Mouse (Mus musculus) limb, embryonic 11.5 days (tissue): ENCODE measurements around the gene Cerk. TPM values are rescaled to one million over a fixed set of nuclear protein-coding genes. Genes with fewer than 3 reads are reported as not detected.

Experiments used
- ATAC-seq: fragments of 200-750 bp; cut with Nextera tagmentation; 2 replicates; pipeline ENCODE4 v1.8.0; 2017; ENCODE audit warnings: low read depth; ENCODE audit not compliant: insufficient number of reproducible peaks, low FRiP score, low TSS enrichment
- DNase-seq: peaks from one replicate; pipeline ENCODE4 v3.0.0-alpha.2; 2015; ENCODE audit warnings: low spot score
- H3K27ac ChIP-seq: fragments of 300-500 bp; sonication (generic); replicated peaks from 2 replicates; pipeline ENCODE4 v1.5.1; 2014; ENCODE audit warnings: low read depth, mild to moderate bottlenecking, low read length
- H3K27me3 ChIP-seq: fragments of 300-500 bp; sonication (generic); 2 replicates; pipeline ENCODE4 v1.6.1; 2014; ENCODE audit warnings: mild to moderate bottlenecking, low read length, mixed read lengths; ENCODE audit not compliant: control insufficient read depth, insufficient read depth
- H3K36me3 ChIP-seq: fragments of 300-500 bp; sonication (generic); 2 replicates; pipeline ENCODE4 v1.6.1; 2014; ENCODE audit warnings: mild to moderate bottlenecking, low read length, moderate library complexity, mixed read lengths; ENCODE audit not compliant: control insufficient read depth, insufficient read depth
- H3K4me1 ChIP-seq: fragments of 300-500 bp; sonication (generic); 2 replicates; pipeline ENCODE4 v1.6.1; 2014; ENCODE audit warnings: low read length, mixed read lengths; ENCODE audit not compliant: control insufficient read depth, insufficient read depth
- H3K4me2 ChIP-seq: fragments of 300-500 bp; sonication (generic); 2 replicates; pipeline ENCODE4 v1.6.1; 2014; ENCODE audit warnings: low read depth, mild to moderate bottlenecking, moderate library complexity; ENCODE audit not compliant: severe bottlenecking
- H3K4me3 ChIP-seq: fragments of 300-500 bp; sonication (generic); 2 replicates; pipeline ENCODE4 v1.5.1; 2014; ENCODE audit warnings: low read depth, low read length
- H3K9ac ChIP-seq: fragments of 300-500 bp; sonication (generic); 2 replicates; pipeline ENCODE4 v1.6.1; 2014; ENCODE audit warnings: mild to moderate bottlenecking, low read length
- H3K9me3 ChIP-seq: fragments of 300-500 bp; sonication (generic); 2 replicates; pipeline ENCODE4 v1.6.1; 2016; ENCODE audit warnings: low read length; ENCODE audit not compliant: control insufficient read depth
- WGBS: fragments of 180-500 bp; shearing (Covaris S2); extraction: QIAGEN DNeasy Blood & Tissue Kit; methylation state at CpG from one replicate; pipeline ENCODE4 v1.1.7; 2014; 5-methylcytosine and 5-hydroxymethylcytosine counted together
- polyA plus RNA-seq: library from polyadenylated mRNA; unstranded; fragments of >200 nt; fragmentation: Nextera tagmentation; extraction: Ambion mirVana; gene quantifications from 2 replicates; pipeline ENCODE4 v1.2.1, GENCODE M21; 2014

The Cerk gene
- polyA plus RNA-seq, 1 experiment from 2014 or later: 15.6 TPM

DNA sequence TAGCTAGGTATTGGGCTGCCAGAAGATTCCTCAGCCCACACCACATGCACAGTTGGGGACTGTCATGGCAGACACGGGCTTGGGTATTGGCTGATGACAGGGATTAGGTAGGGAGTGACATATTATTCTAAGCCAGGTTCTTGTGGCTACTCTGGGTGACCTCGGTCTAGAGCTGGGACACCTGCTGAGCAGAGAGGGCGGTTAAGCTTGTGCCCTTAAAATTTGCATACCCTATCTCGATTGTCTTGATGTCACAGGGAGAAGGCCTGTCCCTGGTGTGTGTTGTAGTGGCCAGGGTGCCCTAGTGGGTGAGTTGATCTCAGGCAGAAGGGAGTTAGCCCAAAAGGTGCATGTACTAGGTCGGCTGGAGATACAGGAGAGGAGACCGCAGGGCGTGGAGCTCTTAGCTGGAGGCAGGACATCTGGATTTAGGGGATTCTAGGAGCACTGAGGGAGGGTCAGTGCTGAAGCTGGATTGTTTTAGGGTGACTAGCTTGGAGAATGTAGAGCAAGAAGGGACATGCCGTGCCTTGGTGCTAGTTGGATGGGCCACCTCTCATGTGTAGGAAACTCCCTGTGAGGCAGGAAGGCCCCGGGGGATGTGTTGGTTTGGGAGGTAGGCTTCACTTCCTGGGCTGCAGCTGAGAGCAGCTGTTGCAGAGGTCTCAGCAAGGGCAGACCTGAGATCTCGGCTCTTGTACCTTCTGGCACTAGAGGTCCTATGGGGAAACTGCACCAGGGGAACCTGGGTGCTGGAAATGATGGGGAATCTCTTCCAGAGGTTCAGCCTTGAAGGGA, 91.4 kb downstream of the Cerk start:
- Histone ChIP-seq H3K4me2 (no peak overlapping the region), H3K9me3 (no peaks in the 10 kb centered on the region), H3K4me3 (no peak overlapping the region), H3K27me3 (no peaks in the 10 kb centered on the region), H3K27ac (no peak overlapping the region), H3K4me1 (no peaks in the 10 kb centered on the region), H3K9ac (no peak overlapping the region), H3K36me3 (no peaks in the 10 kb centered on the region)
- DNase-seq (no peak), ATAC-seq (no peak)
- 81% methylated on average over 10 of the region's 10 CpGs for WGBS

DNA sequence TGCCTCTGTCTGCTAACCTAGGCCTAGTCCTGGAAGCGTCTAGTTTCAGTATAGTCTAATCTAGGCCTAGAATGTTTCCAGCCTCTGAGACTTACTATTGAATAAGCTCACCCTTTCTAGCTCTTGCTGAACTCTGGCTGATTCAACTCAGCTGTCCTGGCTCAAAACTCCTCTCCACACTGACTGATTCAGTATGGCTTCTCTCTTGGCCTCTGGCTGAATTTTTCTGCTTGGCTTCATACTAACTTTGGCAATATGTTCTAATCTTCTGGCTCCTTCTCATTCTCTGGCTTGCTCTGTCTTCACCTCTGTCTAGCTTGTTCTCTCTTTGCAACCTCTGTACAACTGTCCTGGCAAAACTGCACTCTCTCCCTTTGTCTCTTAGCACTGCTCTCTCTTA, 92.7 kb downstream of the Cerk start:
- H3K4me3 ChIP-seq: no peak overlapping the region

DNA sequence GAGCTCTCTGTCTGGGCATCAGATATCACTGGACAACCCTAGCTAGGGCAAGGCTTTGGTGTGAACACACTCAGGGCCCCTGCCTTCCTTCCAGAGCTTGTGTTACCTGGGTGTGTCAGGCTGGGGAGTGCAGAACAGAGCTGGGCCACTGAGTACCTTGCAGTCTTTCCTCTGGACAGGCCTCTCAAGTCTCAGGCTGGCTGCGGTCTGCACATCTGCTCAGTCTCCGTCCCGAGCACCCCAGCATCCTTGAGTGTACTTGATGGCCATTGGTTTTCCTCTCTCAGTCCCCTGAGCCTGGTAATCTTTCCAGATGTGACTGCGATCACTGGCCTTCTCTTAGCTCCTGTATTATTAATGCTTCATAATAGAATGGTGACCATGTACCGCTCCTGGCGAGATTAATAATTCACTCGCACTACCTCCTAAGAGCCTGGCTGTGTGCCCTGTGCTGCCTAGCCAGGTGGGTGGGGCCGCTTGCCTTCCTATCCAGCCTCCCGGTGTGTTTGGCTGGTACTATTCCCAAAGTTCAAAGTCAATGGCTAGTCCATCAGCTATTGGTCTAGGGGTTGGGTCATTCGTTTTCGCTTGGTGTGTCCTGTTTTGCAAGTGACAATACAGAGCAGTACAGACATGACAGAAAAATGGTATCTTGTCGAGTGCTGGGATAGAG, 93.8 kb downstream of the Cerk start:
- no peak for DNase-seq
- Histone ChIP-seq H3K9me3 (no peaks in the 10 kb centered on the region), H3K4me1 (no peaks in the 10 kb centered on the region), H3K9ac (no peak overlapping the region), H3K4me2 (no peak overlapping the region), H3K4me3 (no peak overlapping the region), H3K27ac (no peak overlapping the region), H3K36me3 (no peaks in the 10 kb centered on the region), H3K27me3 (no peaks in the 10 kb centered on the region)
- WGBS: 93% methylated on average over 12 of the region's 12 CpGs
- ATAC-seq: no peak

More for the DNA sequence above, 92.7 kb downstream of the Cerk start:
- 96% methylated on average over 1 of the region's 1 CpGs for WGBS
- no peaks in the 10 kb centered on the region for H3K36me3 ChIP-seq
- no peak for DNase-seq
- no peak for ATAC-seq
- H3K4me1 ChIP-seq: no peaks in the 10 kb centered on the region
- H3K4me2 ChIP-seq: no peak overlapping the region
- H3K27me3 ChIP-seq: no peaks in the 10 kb centered on the region
- H3K27ac ChIP-seq: no peak overlapping the region
- H3K9ac ChIP-seq: no peak overlapping the region
- H3K9me3 ChIP-seq: no peaks in the 10 kb centered on the region

DNA sequence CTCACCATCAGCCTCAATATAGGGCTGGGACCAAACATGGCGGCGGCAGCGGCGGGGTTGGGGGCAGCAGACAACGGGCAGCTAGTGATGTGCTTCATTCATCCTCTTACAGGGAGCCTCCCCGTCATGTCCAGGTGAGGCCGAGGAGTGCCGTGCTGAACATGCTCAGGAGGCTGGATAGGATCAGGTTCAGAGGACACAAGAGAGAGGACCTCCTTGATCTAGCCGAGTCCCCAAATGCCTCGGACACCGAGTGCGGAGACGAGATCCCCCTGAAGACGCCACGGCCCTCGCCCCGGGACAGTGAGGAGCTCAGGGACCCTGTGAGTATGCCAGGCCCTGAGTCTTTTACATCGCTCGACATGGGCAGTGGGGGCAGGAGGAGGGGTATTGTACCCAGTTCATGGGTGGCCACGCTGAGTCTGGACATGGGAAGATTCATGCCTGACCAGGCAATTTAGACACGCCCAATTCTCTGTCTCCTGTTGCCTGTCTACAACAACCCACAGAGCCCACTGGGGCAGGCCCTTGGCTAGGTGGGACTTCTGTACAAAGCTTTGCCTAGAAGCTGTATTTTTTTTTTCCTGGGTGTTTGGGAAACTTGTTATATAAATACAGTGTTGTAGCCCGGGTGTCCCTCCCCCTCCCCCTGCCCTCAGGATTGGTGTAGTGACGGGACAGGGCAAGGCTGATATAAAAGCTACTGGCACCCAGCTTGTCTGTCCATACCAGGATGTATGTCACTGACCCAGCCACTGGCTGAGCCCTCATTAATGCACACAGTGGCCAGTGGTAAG, 94.5 kb downstream of the Cerk start:
- Histone ChIP-seq H3K9me3 (no peaks in the 10 kb centered on the region), H3K36me3 (no peaks in the 10 kb centered on the region), H3K9ac (no peak overlapping the region), H3K27ac (no peak overlapping the region), H3K4me2 (no peak overlapping the region), H3K4me3 (no peak overlapping the region), H3K27me3 (no peaks in the 10 kb centered on the region), H3K4me1 (peaks cover 1% of the 10 kb centered on the region; the same call in 1 of the 2 replicates)
- WGBS: 95% methylated on average over 23 of the region's 23 CpGs
- ATAC-seq: no peak
- no peak for DNase-seq

DNA sequence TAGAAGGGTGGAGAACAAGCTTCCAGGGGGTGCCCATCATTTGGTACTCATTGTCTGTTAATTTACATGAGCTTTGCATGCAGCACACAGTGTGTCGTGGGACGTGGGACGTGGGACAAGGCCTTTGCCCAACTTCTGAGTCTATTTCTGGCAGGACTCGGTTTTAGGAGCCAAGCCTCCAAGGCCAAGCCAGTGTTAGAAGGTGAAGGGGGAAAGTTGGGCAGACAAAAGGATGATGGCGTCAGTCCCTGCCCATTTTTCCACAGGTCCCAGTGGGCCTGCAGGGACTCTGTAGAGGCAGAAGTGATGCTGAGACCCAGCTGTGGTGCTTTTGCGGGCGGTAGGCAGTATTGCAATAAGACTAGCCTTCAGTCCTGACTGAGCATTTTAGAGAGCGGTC, 95.4 kb downstream of the Cerk start:
- Histone ChIP-seq H3K4me1 (peaks cover 9% of the 10 kb centered on the region), H3K27ac (no peak overlapping the region), H3K36me3 (no peaks in the 10 kb centered on the region), H3K4me3 (no peak overlapping the region), H3K9ac (no peak overlapping the region), H3K27me3 (no peaks in the 10 kb centered on the region), H3K4me2 (no peak overlapping the region), H3K9me3 (no peaks in the 10 kb centered on the region)
- DNase-seq (no peak), ATAC-seq (no peak)
- 91% methylated on average over 8 of the region's 8 CpGs for WGBS

DNA sequence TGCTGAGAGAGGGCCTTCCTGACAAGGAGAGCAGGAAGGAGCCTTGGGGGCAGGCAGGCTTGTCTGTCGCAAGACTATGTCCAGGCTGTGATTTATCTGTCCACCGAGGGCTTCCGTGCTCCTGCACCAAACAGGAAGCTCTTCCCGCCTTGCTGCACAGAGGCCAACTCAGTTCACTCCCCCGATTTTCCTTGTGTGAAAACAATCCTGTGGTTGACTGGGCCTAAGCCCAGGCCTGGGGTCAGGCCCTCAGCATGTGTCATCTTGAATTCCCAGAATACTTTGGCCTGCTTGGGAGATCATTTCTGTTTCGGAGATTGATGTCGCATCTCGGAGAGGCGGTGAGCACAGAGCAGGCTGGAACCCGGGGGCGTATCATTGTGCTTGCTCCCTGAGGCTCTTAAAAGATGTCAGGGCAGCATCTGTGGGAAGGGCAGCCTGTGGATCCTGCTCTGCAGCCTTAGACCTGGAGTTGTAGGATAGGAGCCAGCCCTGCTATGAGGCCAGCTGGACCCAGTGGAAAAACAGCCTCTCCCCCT, 95.9 kb downstream of the Cerk start:
- no peak overlapping the region for H3K9ac ChIP-seq
- ATAC-seq: no peak
- no peaks in the 10 kb centered on the region for H3K27me3 ChIP-seq
- no peak overlapping the region for H3K27ac ChIP-seq
- no peak overlapping the region for H3K4me3 ChIP-seq
- no peak overlapping the region for H3K4me2 ChIP-seq
- H3K9me3 ChIP-seq: no peaks in the 10 kb centered on the region
- 53% methylated on average over 11 of the region's 11 CpGs for WGBS
- no peak for DNase-seq
- H3K4me1 ChIP-seq: peaks cover 15% of the 10 kb centered on the region
- H3K36me3 ChIP-seq: no peaks in the 10 kb centered on the region

Other genes starting within 250 kb of the Cerk start
- 1.6 and 1.9 TPM in 2 replicates for gene Celsr1, start 152.4 kb downstream of the Cerk start, polyA plus RNA-seq
- gene Gramd4, start 128.4 kb downstream of the Cerk start, polyA plus RNA-seq: 8.4 and 9.0 TPM in 2 replicates
- 7.7 and 9.3 TPM in 2 replicates for gene Tbc1d22a, start 28.3 kb upstream of the Cerk start, polyA plus RNA-seq